Mouse (Mus musculus) megakaryocyte progenitor cell, adult 5-6 weeks (primary cell): ENCODE results near the gene Dner. TPM values are rescaled to one million over a fixed set of nuclear protein-coding genes. Genes with fewer than 3 reads are reported as not detected.
A peak's percentile ranks its signal among the peaks of the same experiment; 100 is the strongest.

Source experiments
- ATAC-seq: replicated peaks from 2 replicates; pipeline ENCODE4 v1.8.0; 2016; ENCODE audit warnings: mild to moderate bottlenecking, moderate TSS enrichment, inconsistent platforms; ENCODE audit not compliant: poor library complexity
- total RNA-seq, 2 experiments: library from RNA; stranded (forward) in 1 of 2; stranded (reverse) in 1 of 2; fragments of 157-497, 149-512 nt in 1 of 2; fragments of 200-1000 nt in 1 of 2; gene quantifications; 2 replicates each; pipeline versions ENCODE4 v1.2.3 to v1.2.4; 2015 to 2017

The Dner gene
- total RNA-seq, 2 experiments from 2014 or later, result 0.12 TPM; not detected in 1

- no peak for ATAC-seq
Observed at GRCm38 (mm10) chr1:84405551-84406290, 290.3 kb downstream of the Dner start.

GRCm38 (mm10) chr1:84404880-84405279 is 291.1 kb downstream of the Dner start:
- ATAC-seq, result no peak

- ATAC-seq, result no peak
Observed at GRCm38 (mm10) chr1:84402154-84402553, 293.9 kb downstream of the Dner start.

- ATAC-seq, result no peak
Observed at GRCm38 (mm10) chr1:84399671-84400070, 296.4 kb downstream of the Dner start.

GRCm38 (mm10) chr1:84399118-84399517 is 296.9 kb downstream of the Dner start:
- ATAC-seq, result no peak

- no peak for ATAC-seq
Observed at GRCm38 (mm10) chr1:84396787-84397186, 299.2 kb downstream of the Dner start.

GRCm38 (mm10) chr1:84395928-84396327 is 300.1 kb downstream of the Dner start:
- no peak for ATAC-seq

GRCm38 (mm10) chr1:84390961-84391360 is 305.1 kb downstream of the Dner start:
- no peak for ATAC-seq

GRCm38 (mm10) chr1:84387616-84388015 is 308.4 kb downstream of the Dner start:
- no peak for ATAC-seq

GRCm38 (mm10) chr1:84386481-84387146 is 309.4 kb downstream of the Dner start:
- no peak for ATAC-seq

GRCm38 (mm10) chr1:84382709-84383108 is 313.3 kb downstream of the Dner start:
- no peak for ATAC-seq

GRCm38 (mm10) chr1:84382064-84382463 is 314.0 kb downstream of the Dner start:
- ATAC-seq, result no peak

- no peak for ATAC-seq
Observed at GRCm38 (mm10) chr1:84380895-84381294, 315.1 kb downstream of the Dner start.

GRCm38 (mm10) chr1:84367733-84368132 is 328.3 kb downstream of the Dner start:
- ATAC-seq, result no peak

GRCm38 (mm10) chr1:84366553-84366952 is 329.5 kb downstream of the Dner start:
- ATAC-seq, result no peak

- no peak for ATAC-seq
Observed at GRCm38 (mm10) chr1:84363967-84364366, 332.1 kb downstream of the Dner start, which contains the start of gene Pid1. Gene Pid1 (minus strand): TSS chr1:84364180.

- peak; percentile 60 for ATAC-seq
Observed at GRCm38 (mm10) chr1:84362709-84363617, 333.1 kb downstream of the Dner start.

GRCm38 (mm10) chr1:84362209-84362608 is 333.8 kb downstream of the Dner start:
- 0 out of 2 replicates have a peak, but pooled peaks have one; percentile 17 for ATAC-seq

GRCm38 (mm10) chr1:84361389-84361788 is 334.6 kb downstream of the Dner start:
- ATAC-seq, result no peak

- ATAC-seq, result peak; percentile 69
Observed at GRCm38 (mm10) chr1:84359611-84360500, 336.2 kb downstream of the Dner start.
